ENCODE assay signal across 9 mouse cellular contexts in the genomic region with DNA sequence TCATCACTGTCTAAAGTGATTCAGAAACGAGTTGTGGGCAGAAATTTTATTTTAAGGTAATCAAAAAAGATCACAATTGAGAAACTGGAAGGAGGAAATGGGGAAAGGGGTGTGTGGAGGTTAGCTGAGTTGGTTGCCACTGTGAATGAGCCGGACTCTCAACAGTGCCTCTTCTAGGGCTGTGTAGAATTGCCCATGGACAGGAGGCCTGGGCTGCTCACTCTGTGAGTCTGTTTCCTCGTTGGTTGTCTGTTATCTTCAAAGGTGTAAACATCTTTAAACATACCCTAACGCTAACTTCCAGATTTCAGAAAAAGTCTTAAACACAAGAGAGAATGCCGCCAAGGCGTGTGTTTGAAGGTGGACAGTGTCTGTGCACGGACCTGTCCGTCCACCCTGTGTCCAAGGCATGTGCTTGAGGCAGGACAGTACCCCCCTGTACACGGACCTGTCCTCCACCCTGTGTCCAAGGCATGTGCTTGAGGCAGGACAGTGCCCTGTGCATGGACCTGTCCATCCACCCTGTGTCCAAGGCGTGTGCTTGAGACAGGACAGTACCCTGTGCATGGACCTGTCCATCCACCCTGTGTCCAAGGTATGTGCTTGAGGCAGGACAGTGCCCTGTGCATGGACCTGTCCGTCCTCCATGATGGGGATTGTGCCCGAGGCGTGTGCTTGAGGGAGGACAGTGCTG. TPM values are rescaled to one million over a fixed set of nuclear protein-coding genes. Genes with fewer than 3 reads are reported as not detected.
DNase-seq lines count a peak whose midpoint lies in the region; ATAC-seq lines count a peak whose summit lies in the region.
"Had no signal": no experiment of that assay in that cellular context is flagged by ENCODE, and none has a peak within 500 bp of the region (broad histone marks: within the 10 kb centered on the region; RNA-seq: fewer than 3 reads in every experiment).

No protein-coding gene starts in this region.

- H3K4me3 ChIP-seq in embryonic facial prominence, embryonic 11.5 days (ENCODE audit: low read depth, low read length) = no peak overlapping the region
- H3K4me3 ChIP-seq in embryonic facial prominence, embryonic 10.5 days = no peak overlapping the region
- no peak overlapping the region for H3K4me3 ChIP-seq in kidney, embryonic 16.5 days (ENCODE audit: low read length)
- H3K4me3 ChIP-seq in limb, embryonic 15.5 days = no peak overlapping the region
- no peak overlapping the region for H3K4me3 ChIP-seq in midbrain, embryonic 15.5 days
- H3K4me3 ChIP-seq: forebrain, embryonic 10.5 days had no signal

- intact Hi-C loops in left cerebral cortex, postnatal 25 days (cut with DNase I) = no loop called here

- no peak overlapping the region for H3K27ac ChIP-seq in embryonic facial prominence, embryonic 11.5 days (replicated peaks; ENCODE audit: low read depth, low read length)
- no peak overlapping the region for H3K27ac ChIP-seq in embryonic facial prominence, embryonic 10.5 days (replicated peaks)
- H3K27ac ChIP-seq in kidney, embryonic 16.5 days (ENCODE audit: low read length) = no peak overlapping the region
- H3K27ac ChIP-seq in limb, embryonic 15.5 days = no peak overlapping the region
- H3K27ac ChIP-seq in midbrain, embryonic 15.5 days = no peak overlapping the region
- H3K27ac ChIP-seq: forebrain, embryonic 10.5 days had no signal

- 0 out of 2 replicates have a peak, but pooled peaks have one; percentile 34 for ATAC-seq in embryonic facial prominence, embryonic 11.5 days (replicated peaks; ENCODE audit: insufficient number of reproducible peaks, low FRiP score, low TSS enrichment, low read depth)
- ATAC-seq in kidney, embryonic 16.5 days (ENCODE audit: low FRiP score, low TSS enrichment) = peak; percentile 54; the same call in 1 of the 2 replicates
- 0 out of 2 replicates have a peak, but pooled peaks have one; percentile 24 for ATAC-seq in limb, embryonic 15.5 days (ENCODE audit: insufficient number of reproducible peaks, low FRiP score, low TSS enrichment, low read depth)
- ATAC-seq in midbrain, embryonic 15.5 days (replicated peaks) = peak; percentile 33; the same call in 1 of the 2 replicates

- H3K4me1 ChIP-seq in embryonic facial prominence, embryonic 11.5 days (ENCODE audit: control insufficient read depth, insufficient read depth, low read length) = no peaks in the 10 kb centered on the region
- H3K4me1 ChIP-seq in embryonic facial prominence, embryonic 10.5 days = no peaks in the 10 kb centered on the region
- H3K4me1 ChIP-seq in kidney, embryonic 16.5 days (ENCODE audit: insufficient read depth, low read length) = no peaks in the 10 kb centered on the region
- H3K4me1 ChIP-seq in limb, embryonic 15.5 days = no peaks in the 10 kb centered on the region
- no peaks in the 10 kb centered on the region for H3K4me1 ChIP-seq in midbrain, embryonic 15.5 days
- H3K4me1 ChIP-seq: forebrain, embryonic 10.5 days had no signal

- no peaks in the 10 kb centered on the region for H3K9me3 ChIP-seq in embryonic facial prominence, embryonic 11.5 days (replicated peaks; ENCODE audit: control insufficient read depth, low read length)
- no peaks in the 10 kb centered on the region for H3K9me3 ChIP-seq in embryonic facial prominence, embryonic 10.5 days
- no peaks in the 10 kb centered on the region for H3K9me3 ChIP-seq in kidney, embryonic 16.5 days (ENCODE audit: low read length)
- no peaks in the 10 kb centered on the region for H3K9me3 ChIP-seq in limb, embryonic 15.5 days
- no peaks in the 10 kb centered on the region for H3K9me3 ChIP-seq in midbrain, embryonic 15.5 days
- H3K9me3 ChIP-seq: forebrain, embryonic 10.5 days had no signal

- 86% methylated on average over 13 of the region's 13 CpGs for WGBS in embryonic facial prominence, embryonic 11.5 days
- WGBS in embryonic facial prominence, embryonic 10.5 days = 88% methylated on average over 13 of the region's 13 CpGs
- 88% methylated on average over 13 of the region's 13 CpGs for WGBS in kidney, embryonic 16.5 days
- WGBS in limb, embryonic 15.5 days = 81% methylated on average over 13 of the region's 13 CpGs
- WGBS in midbrain, embryonic 15.5 days = 88% methylated on average over 13 of the region's 13 CpGs

- H3K36me3 ChIP-seq in embryonic facial prominence, embryonic 11.5 days (replicated peaks; ENCODE audit: control insufficient read depth, insufficient read depth, low read depth, low read length) = no peaks in the 10 kb centered on the region
- no peaks in the 10 kb centered on the region for H3K36me3 ChIP-seq in embryonic facial prominence, embryonic 10.5 days (replicated peaks)
- no peaks in the 10 kb centered on the region for H3K36me3 ChIP-seq in kidney, embryonic 16.5 days (ENCODE audit: insufficient read depth, low read length)
- no peaks in the 10 kb centered on the region for H3K36me3 ChIP-seq in limb, embryonic 15.5 days
- H3K36me3 ChIP-seq in midbrain, embryonic 15.5 days (replicated peaks) = no peaks in the 10 kb centered on the region
- H3K36me3 ChIP-seq: forebrain, embryonic 10.5 days had no signal

- DNase-seq in embryonic facial prominence, embryonic 11.5 days (ENCODE audit: low spot score) = no peak
- DNase-seq in embryonic facial prominence, embryonic 10.5 days (ENCODE audit: low spot score) = no peak
- DNase-seq in kidney, postnatal 4 days = no peak
- no peak for DNase-seq in embryo, embryonic 9.5 days (ENCODE audit: extremely low spot score)
- DNase-seq in left cerebral cortex, postnatal 25 days (ENCODE audit: low spot score in 2 of 2) = no peak

- no peak overlapping the region for H3K4me2 ChIP-seq in embryonic facial prominence, embryonic 11.5 days (ENCODE audit: low read depth, low read length)
- H3K4me2 ChIP-seq in kidney, embryonic 16.5 days (replicated peaks; ENCODE audit: low read depth, low read length) = no peak overlapping the region
- H3K4me2 ChIP-seq in limb, embryonic 15.5 days = no peak overlapping the region
- no peak overlapping the region for H3K4me2 ChIP-seq in midbrain, embryonic 15.5 days

- no peaks in the 10 kb centered on the region for H3K27me3 ChIP-seq in embryonic facial prominence, embryonic 11.5 days (ENCODE audit: control insufficient read depth, insufficient read depth, low read length)
- no peaks in the 10 kb centered on the region for H3K27me3 ChIP-seq in embryonic facial prominence, embryonic 10.5 days (replicated peaks; ENCODE audit: low read depth, poor library complexity, severe bottlenecking)
- no peaks in the 10 kb centered on the region for H3K27me3 ChIP-seq in kidney, embryonic 16.5 days (ENCODE audit: insufficient read depth, low read length)
- no peaks in the 10 kb centered on the region for H3K27me3 ChIP-seq in limb, embryonic 15.5 days
- H3K27me3 ChIP-seq in midbrain, embryonic 15.5 days (replicated peaks) = no peaks in the 10 kb centered on the region

- no peak overlapping the region for H3K9ac ChIP-seq in embryonic facial prominence, embryonic 11.5 days (replicated peaks; ENCODE audit: low read length)
- no peak overlapping the region for H3K9ac ChIP-seq in kidney, embryonic 16.5 days (replicated peaks; ENCODE audit: low read length)
- no peak overlapping the region for H3K9ac ChIP-seq in limb, embryonic 15.5 days
- no peak overlapping the region for H3K9ac ChIP-seq in midbrain, embryonic 15.5 days

RNA-seq across cellular contexts. Expression of a gene that starts 4.3 kb away (rescaled TPM):
- polyA plus RNA-seq in embryonic facial prominence, embryonic 11.5 days (2014; fragmentation: Nextera tagmentation; extraction: Ambion mirVana) = 108 and 117 TPM in 2 replicates
- 69.7 and 70.3 TPM in 2 replicates for polyA plus RNA-seq in embryonic facial prominence, embryonic 10.5 days (2016; fragmentation: Nextera tagmentation; extraction: Ambion mirVana)
- 97.9 and 161 TPM in 2 replicates for polyA plus RNA-seq in kidney, embryonic 16.5 days (2015; fragmentation: Nextera tagmentation; extraction: Ambion mirVana)
- 101 and 122 TPM in 2 replicates for polyA plus RNA-seq in limb, embryonic 15.5 days (2015; fragmentation: Nextera tagmentation; extraction: Ambion mirVana)
- polyA plus RNA-seq in midbrain, embryonic 15.5 days (2015; fragmentation: Nextera tagmentation; extraction: Ambion mirVana) = 47.4 and 51.5 TPM in 2 replicates
- total RNA-seq in left cerebral cortex, postnatal 25 days (2021) = 10 to 100 TPM; 23.5 to 26.2 TPM

RNA-seq across cellular contexts. Expression of a gene that starts 14.9 kb away (rescaled TPM):
- 73.1 and 77.6 TPM in 2 replicates for polyA plus RNA-seq in embryonic facial prominence, embryonic 11.5 days (2014; fragmentation: Nextera tagmentation; extraction: Ambion mirVana)
- polyA plus RNA-seq in embryonic facial prominence, embryonic 10.5 days (2016; fragmentation: Nextera tagmentation; extraction: Ambion mirVana) = 65.7 and 71.6 TPM in 2 replicates
- 72.1 and 74.4 TPM in 2 replicates for polyA plus RNA-seq in kidney, embryonic 16.5 days (2015; fragmentation: Nextera tagmentation; extraction: Ambion mirVana)
- 63.7 and 67.2 TPM in 2 replicates for polyA plus RNA-seq in limb, embryonic 15.5 days (2015; fragmentation: Nextera tagmentation; extraction: Ambion mirVana)
- polyA plus RNA-seq in midbrain, embryonic 15.5 days (2015; fragmentation: Nextera tagmentation; extraction: Ambion mirVana) = 63.0 and 63.2 TPM in 2 replicates
- 10 to 100 TPM; 69.7 to 76.3 TPM for total RNA-seq in left cerebral cortex, postnatal 25 days (2021)
